Mouse (Mus musculus): ENCODE results near the gene Ubr2. TPM values are rescaled to one million over a fixed set of nuclear protein-coding genes. Genes with fewer than 3 reads are reported as not detected.

The Ubr2 gene
- total and polyA plus RNA-seq, 3 experiments, result 20.4 to 50.9 (median 39.6) TPM

DNA sequence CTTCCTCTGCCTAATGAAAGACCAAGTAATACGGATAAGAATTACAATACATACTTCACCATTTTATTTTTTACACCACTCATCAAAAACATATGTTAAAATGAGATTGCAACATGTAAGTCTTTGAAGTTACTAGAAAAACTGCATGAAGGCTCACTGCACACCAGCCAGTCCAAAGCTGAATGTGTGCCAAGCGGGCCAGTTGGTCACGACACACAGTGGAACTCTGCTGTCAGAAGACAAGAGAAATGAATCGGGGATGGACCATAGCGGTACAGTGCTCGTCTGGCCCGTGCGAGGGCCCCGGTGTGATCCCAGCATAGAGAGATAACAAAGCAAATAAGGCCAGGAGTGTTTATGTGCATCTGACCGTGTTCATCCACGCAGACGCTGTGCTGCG is 47.2 kb downstream of the Ubr2 start:
- no peaks in the 10 kb centered on the region for H3K27me3 ChIP-seq (replicated peaks)
- dilution Hi-C loops (cut with MboI; ENCODE audit: extremely low pct_ligation_motif_present, extremely low pct_unique_long_range_greater_than_20kb, low sequenced_read_pairs), result no loop called here
- DNase-seq (ENCODE audit: extremely low read depth), result no peak
- H3K9ac ChIP-seq (ENCODE audit: insufficient read depth, low read depth), result no peak overlapping the region
- H3K4me2 ChIP-seq (ENCODE audit: insufficient read depth, low read depth, poor library complexity, severe bottlenecking), result no peak overlapping the region
- H3K27ac ChIP-seq (ENCODE audit: insufficient read depth, low read depth), result no peak overlapping the region
- TF ChIP-seq ETS1 (conservative IDR thresholded peaks at IDR 0.05; ENCODE audit: low read depth, low read length) (no peak), MEF2A (IDR thresholded peaks at IDR 0.05; ENCODE audit: borderline replicate concordance, low read depth, low read length) (no peak), GABPA (IDR thresholded peaks at IDR 0.05; ENCODE audit: insufficient replicate concordance, low read depth, low read length) (no peak), ZKSCAN1 (IDR thresholded peaks at IDR 0.05; ENCODE audit: borderline replicate concordance, low read depth, low read length) (no peak), USF1 (IDR thresholded peaks at IDR 0.05; ENCODE audit: low read depth, low read length) (no peak), ZC3H11A (IDR thresholded peaks at IDR 0.05; ENCODE audit: low read depth, low read length) (no peak)
- no peaks in the 10 kb centered on the region for H3K9me3 ChIP-seq (replicated peaks; ENCODE audit: low read length)
- in situ Hi-C loops (cut with MboI; ENCODE audit: low pct_ligation_motif_present, low pct_unique_long_range_greater_than_20kb, low sequenced_read_pairs), result no loop called here
- H3K79me2 ChIP-seq (replicated peaks; ENCODE audit: control insufficient read depth, extremely low read depth, insufficient read depth, poor library complexity, severe bottlenecking), result no peaks in the 10 kb centered on the region
- no peak overlapping the region for H3K4me3 ChIP-seq (replicated peaks in 1 of 3; ENCODE audit: low read depth in 2 of 3, low read length in 2 of 3, poor library complexity in 1 of 3)
- H3K4me1 ChIP-seq (ENCODE audit: control insufficient read depth in 1 of 2, insufficient read depth in 2 of 2), result no peaks in the 10 kb centered on the region
- H3K36me3 ChIP-seq (replicated peaks in 1 of 2; ENCODE audit: control insufficient read depth in 1 of 2, insufficient read depth in 1 of 2, low read length in 1 of 2), result peaks cover 88 to 98% of the 10 kb centered on the region in 2 experiments

DNA sequence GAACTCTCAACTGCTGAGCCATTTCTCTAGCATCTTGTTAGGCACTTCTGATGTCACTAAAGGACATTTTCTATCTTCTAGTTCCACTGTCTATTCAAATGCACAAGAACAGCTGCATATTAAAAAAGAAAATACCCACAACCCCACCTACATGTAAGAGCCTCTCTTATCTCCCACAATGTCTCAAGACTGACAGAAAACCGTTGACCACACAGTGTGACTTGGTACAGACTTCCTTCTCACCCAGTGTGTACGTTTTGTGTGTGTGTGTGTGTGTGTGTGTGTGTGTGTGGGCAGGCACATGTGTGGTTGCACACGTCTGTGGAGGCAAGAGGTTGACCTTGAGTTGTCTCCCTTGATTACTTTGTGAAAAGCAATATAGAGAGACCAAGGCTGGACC is 48.2 kb downstream of the Ubr2 start:
- Histone ChIP-seq H3K27ac (ENCODE audit: insufficient read depth, low read depth) (no peak overlapping the region), H3K36me3 (replicated peaks in 1 of 2; ENCODE audit: control insufficient read depth in 1 of 2, insufficient read depth in 1 of 2, low read length in 1 of 2) (peaks cover 89 to 98% of the 10 kb centered on the region in 2 experiments), H3K27me3 (replicated peaks) (no peaks in the 10 kb centered on the region), H3K4me1 (ENCODE audit: control insufficient read depth in 1 of 2, insufficient read depth in 2 of 2) (no peaks in the 10 kb centered on the region), H3K9ac (ENCODE audit: insufficient read depth, low read depth) (no peak overlapping the region), H3K4me3 (replicated peaks in 1 of 3; ENCODE audit: low read depth in 2 of 3, low read length in 2 of 3, poor library complexity in 1 of 3) (no peak overlapping the region), H3K79me2 (replicated peaks; ENCODE audit: control insufficient read depth, extremely low read depth, insufficient read depth, poor library complexity, severe bottlenecking) (no peaks in the 10 kb centered on the region), H3K9me3 (replicated peaks; ENCODE audit: low read length) (no peaks in the 10 kb centered on the region), H3K4me2 (ENCODE audit: insufficient read depth, low read depth, poor library complexity, severe bottlenecking) (no peak overlapping the region)
- TF ChIP-seq TBP (conservative IDR thresholded peaks at IDR 0.05; ENCODE audit: low read depth, low read length), result no peak
- dilution Hi-C loops (cut with MboI; ENCODE audit: extremely low pct_ligation_motif_present, extremely low pct_unique_long_range_greater_than_20kb, low sequenced_read_pairs) (no loop called here), in situ Hi-C loops (cut with MboI; ENCODE audit: low pct_ligation_motif_present, low pct_unique_long_range_greater_than_20kb, low sequenced_read_pairs) (no loop called here)
- DNase-seq (ENCODE audit: extremely low read depth), result no peak

DNA sequence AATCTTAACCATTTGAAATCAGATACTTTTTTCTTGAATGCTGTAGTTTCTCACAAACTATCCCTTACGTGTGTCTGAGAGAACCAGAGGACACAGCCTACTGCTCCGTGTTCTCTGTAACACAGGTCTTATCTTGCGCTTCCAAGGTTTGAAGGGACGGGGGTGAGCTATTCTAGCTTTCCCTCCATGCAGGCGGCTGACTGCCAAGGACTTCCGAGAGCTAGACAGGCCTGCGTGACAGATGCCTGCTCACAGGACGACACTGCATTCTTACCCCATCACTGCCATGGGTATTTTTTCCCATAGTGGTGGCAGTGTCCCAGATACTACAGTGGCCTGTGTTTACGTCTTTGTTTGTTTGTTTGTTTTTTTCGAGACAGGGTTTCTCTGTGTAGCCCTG is 50.1 kb downstream of the Ubr2 start:
- no peak for DNase-seq (ENCODE audit: extremely low read depth)
- no peak overlapping the region for H3K4me2 ChIP-seq (ENCODE audit: insufficient read depth, low read depth, poor library complexity, severe bottlenecking)
- H3K4me1 ChIP-seq (ENCODE audit: control insufficient read depth in 1 of 2, insufficient read depth in 2 of 2), result no peaks in the 10 kb centered on the region
- H3K27me3 ChIP-seq (replicated peaks), result no peaks in the 10 kb centered on the region
- TF ChIP-seq EP300 (IDR thresholded peaks at IDR 0.05; ENCODE audit: low read length), result no peak
- TF ChIP-seq SMC3 (IDR thresholded peaks at IDR 0.05; ENCODE audit: low read depth, low read length), result no peak
- TF ChIP-seq E2F4 (IDR thresholded peaks at IDR 0.05; ENCODE audit: insufficient replicate concordance, low read depth, low read length), result no peak
- TF ChIP-seq ZKSCAN1 (IDR thresholded peaks at IDR 0.05; ENCODE audit: borderline replicate concordance, low read depth, low read length), result no peak
- no peak for TF ChIP-seq TBP (conservative IDR thresholded peaks at IDR 0.05; ENCODE audit: low read depth, low read length)
- TF ChIP-seq MAZ (IDR thresholded peaks at IDR 0.05; ENCODE audit: low read depth, low read length), result no peak
- no peak for TF ChIP-seq MAFK (IDR thresholded peaks at IDR 0.05; ENCODE audit: insufficient replicate concordance, low read length)
- TF ChIP-seq SIN3A (IDR thresholded peaks at IDR 0.05; ENCODE audit: low read length), result no peak
- TF ChIP-seq GABPA (IDR thresholded peaks at IDR 0.05; ENCODE audit: insufficient replicate concordance, low read depth, low read length), result no peak
- TF ChIP-seq RAD21 (IDR thresholded peaks at IDR 0.05; ENCODE audit: low read depth, low read length), result no peak
- no peak for TF ChIP-seq ZNF384 (IDR thresholded peaks at IDR 0.05; ENCODE audit: low read depth, low read length)
- no peak for TF ChIP-seq NELFE (IDR thresholded peaks at IDR 0.05; ENCODE audit: low read depth, low read length)
- TF ChIP-seq ZMIZ1 (IDR thresholded peaks at IDR 0.05; ENCODE audit: low read depth, low read length), result no peak
- no peak for TF ChIP-seq CHD1 (IDR thresholded peaks at IDR 0.05; ENCODE audit: low read depth, low read length)
- no peak overlapping the region for H3K9ac ChIP-seq (ENCODE audit: insufficient read depth, low read depth)
- H3K79me2 ChIP-seq (replicated peaks; ENCODE audit: control insufficient read depth, extremely low read depth, insufficient read depth, poor library complexity, severe bottlenecking), result no peaks in the 10 kb centered on the region
- no peaks in the 10 kb centered on the region for H3K9me3 ChIP-seq (replicated peaks; ENCODE audit: low read length)
- H3K36me3 ChIP-seq (replicated peaks in 1 of 2; ENCODE audit: control insufficient read depth in 1 of 2, insufficient read depth in 1 of 2, low read length in 1 of 2), result peaks cover 87 to 98% of the 10 kb centered on the region in 2 experiments
- H3K27ac ChIP-seq (ENCODE audit: insufficient read depth, low read depth), result no peak overlapping the region
- no peak overlapping the region for H3K4me3 ChIP-seq (replicated peaks in 1 of 3; ENCODE audit: low read depth in 2 of 3, low read length in 2 of 3, poor library complexity in 1 of 3)
- in situ Hi-C loops (cut with MboI; ENCODE audit: low pct_ligation_motif_present, low pct_unique_long_range_greater_than_20kb, low sequenced_read_pairs), result no loop called here
- dilution Hi-C loops (cut with MboI; ENCODE audit: extremely low pct_ligation_motif_present, extremely low pct_unique_long_range_greater_than_20kb, low sequenced_read_pairs), result no loop called here

Data from CH12.LX (cell line).